Mouse (Mus musculus) hematopoietic stem cell, adult 5-6 weeks (primary cell): Measurements from ENCODE around the gene Got1. TPM values are rescaled to one million over a fixed set of nuclear protein-coding genes. Genes with fewer than 3 reads are reported as not detected.
"Not testable (repeated sequence)": the region's sequence is repeated elsewhere in the genome, so short reads cannot be mapped to it uniquely, and the experiment has no call there.

Source experiments
- ATAC-seq, 2 experiments: fragments of 125-278 bp in 1 of 2; replicated peaks in 1 of 2; 2 replicates each; pipeline ENCODE4 v1.8.0; 2016 to 2017; ENCODE audit warnings: inconsistent platforms in 2 of 2, mild to moderate bottlenecking in 2 of 2, moderate number of reproducible peaks in 2 of 2, low read depth in 1 of 2, moderate TSS enrichment in 1 of 2; ENCODE audit not compliant: low FRiP score in 2 of 2, poor library complexity in 2 of 2, severe bottlenecking in 2 of 2, insufficient read depth in 1 of 2, low TSS enrichment in 1 of 2
- total RNA-seq: library from RNA; stranded (forward); fragments of 172-1452, 232-1000 nt; gene quantifications from 2 replicates; pipeline ENCODE4 v1.2.3, GENCODE M21; 2017

Got1 gene
- total RNA-seq, 1 experiment from 2014 or later: 8.7 TPM

DNA sequence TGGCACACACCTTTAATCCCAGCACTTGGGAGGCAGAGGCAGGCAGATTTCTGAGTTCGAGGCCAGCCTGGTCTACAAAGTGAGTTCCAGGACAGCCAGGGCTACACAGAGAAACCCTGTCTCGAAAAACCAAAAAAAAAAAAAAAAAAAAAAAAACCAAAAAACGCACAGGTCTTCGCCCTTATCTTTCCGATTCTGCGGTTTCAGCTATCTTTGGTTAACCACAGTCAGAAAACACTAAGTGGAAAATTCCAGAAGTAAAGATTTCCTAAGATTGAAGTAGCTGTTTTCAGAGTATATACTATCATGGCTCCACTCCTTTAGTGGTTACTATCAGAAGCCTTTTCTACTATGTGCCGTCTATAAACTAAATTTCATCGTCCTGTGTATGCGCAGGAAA, 20.8 kb downstream of the Got1 start:
- ATAC-seq: not testable (repeated sequence)

DNA sequence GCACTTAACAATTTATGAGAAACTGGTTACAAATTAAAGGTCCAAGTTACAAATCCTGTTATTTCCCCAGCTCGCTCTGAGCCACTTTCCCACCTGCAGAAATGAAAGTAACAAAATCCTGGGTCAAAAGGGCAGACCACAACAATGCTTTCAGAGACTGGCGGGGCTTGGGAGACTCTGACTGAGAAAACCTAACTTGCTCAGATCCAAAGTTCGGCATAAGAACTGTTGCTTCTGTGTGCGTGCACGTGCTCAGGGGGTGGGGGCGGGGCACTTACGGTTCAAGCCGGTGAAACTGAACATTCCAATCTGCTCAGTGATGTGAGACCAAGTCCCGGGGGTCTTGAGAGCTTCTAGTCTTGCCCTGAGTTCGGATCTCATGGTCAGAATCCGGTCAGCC, 21.8 kb downstream of the Got1 start:
- ATAC-seq: no peak

DNA sequence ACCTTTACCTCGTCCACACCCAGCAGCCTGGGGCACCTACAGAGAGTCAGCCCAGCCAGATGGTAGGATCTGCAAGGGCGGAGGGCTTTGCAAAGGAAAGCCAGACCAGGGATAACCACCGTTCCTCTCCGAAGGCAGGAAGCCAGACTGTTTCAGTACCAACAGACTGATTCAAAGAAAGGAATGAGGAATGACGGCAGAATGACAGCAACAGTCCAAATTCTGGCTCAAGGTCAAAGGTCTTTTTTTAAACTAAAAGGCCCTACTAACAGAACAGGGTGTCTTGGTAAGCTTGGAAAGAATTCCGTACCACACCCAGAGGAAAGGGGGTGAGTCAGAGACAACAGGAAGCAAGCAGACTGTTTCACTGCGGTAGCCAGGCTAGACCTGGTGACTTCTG, 25.5 kb downstream of the Got1 start:
- no peak for ATAC-seq

DNA sequence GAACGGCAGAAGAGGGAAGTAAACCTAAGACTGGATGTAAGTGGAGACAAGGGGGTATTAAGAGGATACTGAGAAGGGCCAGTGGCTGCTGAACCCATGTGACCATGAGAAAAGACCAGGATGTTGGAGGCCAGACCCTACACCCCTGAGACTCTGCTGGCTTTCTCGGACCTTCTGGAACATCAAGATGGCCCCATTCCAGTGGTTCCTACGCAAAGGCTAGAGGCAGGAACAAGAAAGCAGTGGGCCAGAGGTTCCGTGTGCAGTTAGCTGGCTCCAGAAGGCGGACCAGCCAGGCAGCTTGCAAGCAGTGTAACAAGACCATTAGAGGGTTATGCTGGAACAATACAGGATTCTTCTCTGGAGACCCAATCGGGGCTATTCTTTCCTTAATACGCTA, 27.0 kb downstream of the Got1 start:
- ATAC-seq: no peak

DNA sequence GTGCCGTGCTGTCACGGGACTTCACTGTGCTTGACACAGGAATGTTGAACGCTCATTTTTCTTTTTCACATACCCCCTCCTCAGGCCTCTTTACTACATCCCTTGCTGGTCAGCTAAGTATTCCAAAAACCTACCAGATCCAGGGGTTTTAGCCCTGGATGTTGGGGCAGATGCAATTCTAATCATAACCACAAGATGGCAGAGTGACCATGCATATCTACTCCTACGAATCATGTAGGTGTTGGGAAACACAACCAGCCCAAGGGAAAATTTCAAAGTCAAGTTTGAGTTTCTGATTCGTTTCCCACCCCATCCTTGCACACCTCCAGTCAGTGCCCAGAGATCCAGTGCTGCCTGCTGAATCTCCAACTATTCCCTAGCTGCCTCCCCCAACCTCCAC, 28.6 kb downstream of the Got1 start:
- ATAC-seq: peak; percentile 59 to 67; a peak in 3 of 4 replicates

DNA sequence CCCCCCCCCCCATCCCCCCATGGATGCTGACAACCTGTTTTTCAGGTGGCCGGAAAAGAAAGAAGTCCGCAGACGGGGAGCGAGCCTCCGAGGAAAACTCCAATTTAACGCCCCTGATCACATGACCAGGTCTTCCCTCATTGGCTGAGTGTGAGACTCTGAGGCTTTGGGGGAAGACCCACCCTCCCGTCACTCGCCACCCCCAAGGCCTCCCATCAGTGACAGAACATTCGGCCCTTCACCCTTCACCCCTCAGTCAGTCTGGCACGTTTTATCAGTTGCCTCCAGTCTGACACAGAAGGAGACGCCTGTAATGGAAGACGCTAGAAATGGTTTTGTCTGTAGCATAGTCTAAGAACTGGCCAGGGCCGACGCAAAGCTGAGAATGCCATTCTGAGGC, 29.5 kb downstream of the Got1 start:
- no peak for ATAC-seq

DNA sequence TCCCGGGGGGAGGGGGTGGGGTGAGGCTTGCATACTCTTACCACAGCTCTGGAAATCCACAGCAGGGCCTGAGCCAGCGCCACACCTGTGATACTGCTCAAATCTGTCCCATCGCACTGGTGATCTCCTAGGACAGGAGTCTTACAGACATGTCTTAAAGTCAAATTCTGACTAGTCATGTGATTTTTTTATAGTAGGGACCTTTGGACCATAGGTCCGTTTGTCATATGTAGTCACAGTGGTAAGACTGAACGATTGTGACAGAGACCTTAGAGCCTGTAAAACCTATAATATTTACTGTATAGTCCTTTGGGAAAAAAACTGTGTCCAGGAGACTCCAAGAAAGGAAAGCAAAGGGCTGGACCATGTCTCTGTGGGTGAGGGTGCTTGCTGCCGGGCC, 30.5 kb downstream of the Got1 start:
- no peak for ATAC-seq

DNA sequence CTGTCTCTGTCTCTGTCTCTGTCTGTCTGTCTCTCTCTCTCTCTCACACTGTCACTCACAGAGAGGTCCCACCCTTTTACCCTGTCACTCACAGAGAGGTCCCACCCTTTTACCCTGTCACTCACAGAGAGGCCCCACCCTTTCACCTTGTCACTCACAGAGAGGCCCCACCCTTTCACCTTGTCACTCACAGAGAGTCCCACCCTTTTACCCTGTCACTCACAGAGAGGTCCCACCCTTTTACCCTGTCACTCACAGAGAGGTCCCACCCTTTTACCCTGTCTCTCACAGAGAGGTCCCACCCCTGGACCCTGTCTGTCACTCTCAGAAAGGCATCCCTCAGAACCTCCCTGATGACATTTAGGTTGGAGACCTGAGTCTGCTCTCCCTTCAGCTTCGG, 31.1 kb downstream of the Got1 start:
- not testable (repeated sequence) for ATAC-seq

DNA sequence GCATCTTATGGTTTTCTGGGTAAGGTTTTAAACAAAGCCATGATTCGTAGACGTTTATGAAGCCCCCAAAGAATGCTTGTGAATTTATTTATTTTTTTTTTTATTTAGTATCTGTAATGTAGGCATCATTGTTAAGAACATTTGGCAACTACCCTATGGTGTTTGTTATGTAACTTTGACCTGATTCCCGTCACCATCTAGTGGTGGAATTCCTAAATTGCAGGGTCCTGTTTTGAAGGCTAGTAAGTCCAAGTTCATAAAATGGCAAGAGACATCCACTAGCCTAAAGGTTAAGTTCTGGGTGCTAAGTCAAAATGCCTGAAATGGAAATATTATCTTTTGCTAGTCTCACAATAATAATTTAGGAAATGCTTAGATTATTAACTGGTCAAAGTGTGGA, 37.0 kb downstream of the Got1 start:
- no peak for ATAC-seq

DNA sequence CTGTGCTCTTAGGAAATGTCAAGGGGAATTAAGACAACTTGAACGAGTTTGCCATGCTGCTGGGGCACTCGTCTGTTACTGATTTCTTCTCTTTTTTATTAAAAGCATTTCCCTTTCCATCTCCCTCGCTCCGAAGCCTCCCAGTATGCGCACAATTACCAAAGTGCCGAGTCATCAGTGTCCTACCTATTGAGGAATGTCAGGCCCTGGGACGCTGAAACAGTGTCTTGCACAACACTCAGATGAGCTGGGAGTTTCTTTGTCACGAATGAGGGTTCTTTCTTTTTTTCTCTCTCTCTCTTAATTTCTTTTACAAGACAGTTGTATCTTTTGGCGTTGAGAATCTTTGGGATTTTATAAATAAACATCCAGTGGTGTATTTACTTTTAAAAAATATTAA, 43.9 kb downstream of the Got1 start:
- no peak for ATAC-seq

DNA sequence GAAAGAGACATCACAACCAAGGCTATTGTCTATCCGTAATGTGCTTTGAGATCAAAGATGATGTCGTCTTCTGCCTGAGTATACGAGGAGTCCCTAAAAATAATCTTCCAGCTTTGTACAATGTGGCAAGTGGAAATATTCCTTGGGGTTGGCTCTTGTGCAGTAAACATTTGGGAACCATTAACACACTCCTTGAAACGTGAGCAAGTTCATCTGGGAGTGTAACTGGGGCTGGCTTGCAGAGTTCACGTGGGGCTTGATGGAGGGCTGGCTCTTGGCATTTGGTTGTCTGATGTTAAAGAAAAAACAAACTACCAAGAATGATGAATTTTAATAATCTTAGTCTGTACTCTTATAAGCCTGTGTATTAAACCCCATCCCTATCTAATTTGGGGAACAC, 45.0 kb downstream of the Got1 start:
- no peak for ATAC-seq

DNA sequence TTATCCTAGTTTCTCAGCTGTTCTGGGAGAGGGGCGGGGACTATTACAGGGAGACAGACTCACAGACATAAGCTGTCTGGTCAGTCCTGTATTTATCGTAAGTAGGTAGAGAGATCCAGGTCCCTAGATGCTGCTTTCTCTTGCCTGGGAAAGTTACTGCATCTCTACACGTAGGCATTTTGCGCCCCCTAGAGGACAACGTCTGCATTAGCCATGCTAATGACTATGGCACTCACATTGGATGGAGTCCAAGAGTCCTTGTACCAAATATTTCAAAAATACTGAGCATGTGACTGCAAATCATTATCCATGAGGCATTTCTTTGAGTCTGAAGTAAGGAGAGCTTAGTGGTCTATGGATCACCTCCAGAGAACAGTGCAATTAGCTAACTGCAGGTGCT, 45.5 kb downstream of the Got1 start:
- peak; percentile 42 to 46; a peak in 1 of 4 replicates for ATAC-seq

DNA sequence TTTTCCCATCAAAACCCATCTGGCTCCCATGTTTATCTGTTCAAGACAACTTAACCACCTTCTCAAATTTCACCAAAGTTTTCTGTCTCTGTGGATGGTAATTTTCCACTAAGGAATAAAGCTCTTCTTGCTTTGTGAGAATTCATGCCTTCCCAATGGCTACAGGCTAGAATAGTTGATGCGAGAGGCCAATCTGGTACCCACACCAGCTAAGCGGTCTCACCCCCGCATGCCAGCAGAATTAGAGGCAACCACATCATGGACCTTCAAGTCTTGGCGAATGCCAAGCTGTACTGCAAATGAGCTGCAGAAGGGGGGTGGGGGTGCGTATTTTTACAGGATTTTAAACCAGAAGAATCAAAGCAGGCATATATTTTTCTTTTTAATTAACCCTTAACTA, 47.0 kb downstream of the Got1 start:
- ATAC-seq: no peak

DNA sequence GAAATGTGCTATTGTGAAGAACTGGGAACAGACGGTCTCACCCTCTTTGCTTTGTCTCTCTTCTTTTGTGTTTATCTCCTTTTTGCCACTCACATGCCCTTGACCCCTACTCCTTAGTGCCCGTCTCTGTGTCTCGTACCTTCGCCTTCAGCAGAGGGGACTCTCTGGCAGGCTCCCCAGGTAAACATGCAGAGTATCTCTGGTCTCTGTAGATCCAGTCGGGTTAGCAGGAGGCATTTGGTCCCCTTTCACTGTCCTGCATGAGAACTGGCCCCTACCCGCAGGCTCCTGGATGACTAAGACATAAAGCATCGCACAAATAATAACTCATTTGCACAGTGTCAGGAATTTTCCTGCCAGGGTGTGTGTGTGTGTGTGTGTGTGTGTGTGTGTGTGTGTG, 48.3 kb downstream of the Got1 start:
- ATAC-seq: no peak

DNA sequence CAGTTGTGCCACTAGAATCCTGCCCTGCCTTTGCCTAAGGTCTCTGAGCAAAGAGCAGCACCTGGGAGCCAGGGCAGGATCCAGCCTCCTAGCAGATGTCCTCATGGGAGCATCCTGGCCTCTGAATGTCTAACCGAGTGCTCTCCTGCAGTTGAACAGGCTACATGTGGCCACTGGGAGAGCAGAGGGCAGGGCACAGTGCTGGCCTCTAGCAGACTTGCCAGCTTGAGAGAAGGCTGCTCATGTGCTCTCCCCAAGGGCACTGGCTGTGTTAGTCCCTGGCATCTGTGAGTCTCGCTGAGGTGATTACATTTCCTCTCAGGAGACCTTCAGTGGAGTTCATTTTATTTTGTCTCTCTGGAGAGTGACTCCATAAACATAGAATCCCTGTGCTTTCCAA, 48.8 kb downstream of the Got1 start:
- no peak for ATAC-seq

DNA sequence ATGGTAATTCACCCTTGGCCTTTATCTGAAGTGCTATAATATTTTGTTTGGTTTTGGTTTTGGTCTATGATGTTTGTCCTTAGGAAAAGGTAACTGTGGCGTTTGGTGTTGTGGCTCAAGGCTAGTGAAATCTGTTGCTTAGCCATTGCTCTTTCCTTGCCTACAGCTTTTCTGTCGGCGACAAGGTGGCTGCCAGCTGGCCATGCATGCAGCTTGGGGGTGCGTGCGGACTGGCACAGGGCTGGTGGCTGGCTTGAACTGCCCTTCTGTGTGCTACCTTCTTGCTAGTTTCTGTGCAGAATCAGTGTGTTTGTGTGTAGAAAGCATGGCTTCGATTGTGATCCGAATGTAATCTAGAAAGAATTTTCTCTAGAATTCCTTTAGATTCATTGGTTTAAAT, 51.6 kb downstream of the Got1 start:
- ATAC-seq: no peak

DNA sequence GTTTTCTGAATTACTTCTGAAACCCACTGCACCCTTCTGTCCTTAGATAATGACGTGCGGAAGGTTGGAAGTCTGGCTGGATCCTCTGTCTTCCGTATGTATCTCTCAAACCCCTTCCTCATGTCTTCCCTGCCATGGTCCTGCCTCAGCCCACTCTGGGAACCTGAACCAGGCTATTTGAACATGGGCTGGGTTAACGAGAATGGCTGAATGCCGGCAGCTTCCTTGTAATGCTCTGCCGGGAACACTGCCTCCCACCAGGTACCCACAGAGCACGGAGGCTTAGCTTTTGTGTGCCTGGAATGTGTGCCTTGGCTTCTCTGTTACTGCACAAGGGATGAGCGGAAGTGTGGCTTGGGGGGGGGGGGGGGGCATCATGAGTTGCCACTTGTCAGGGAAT, 52.1 kb downstream of the Got1 start:
- no peak for ATAC-seq

DNA sequence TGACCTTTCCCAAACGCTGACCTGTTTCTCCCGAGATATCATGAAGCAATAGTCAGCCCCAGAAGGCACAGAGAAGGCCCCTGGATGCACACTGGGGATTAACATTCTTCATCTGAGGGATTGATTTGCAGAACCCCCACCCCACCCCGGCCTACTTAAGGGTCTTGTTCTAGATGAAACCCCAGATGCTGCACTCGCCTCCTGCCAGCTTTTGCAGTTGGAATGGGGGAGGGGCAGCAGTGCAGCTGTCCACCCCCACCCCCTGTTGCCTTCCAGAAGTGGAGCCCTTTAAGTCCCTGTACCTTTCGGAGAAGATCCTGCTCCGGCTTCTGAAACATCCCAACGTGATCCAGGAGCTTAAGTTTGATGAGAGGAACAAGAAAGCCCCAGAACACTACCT, 55.1 kb downstream of the Got1 start:
- ATAC-seq: no peak

DNA sequence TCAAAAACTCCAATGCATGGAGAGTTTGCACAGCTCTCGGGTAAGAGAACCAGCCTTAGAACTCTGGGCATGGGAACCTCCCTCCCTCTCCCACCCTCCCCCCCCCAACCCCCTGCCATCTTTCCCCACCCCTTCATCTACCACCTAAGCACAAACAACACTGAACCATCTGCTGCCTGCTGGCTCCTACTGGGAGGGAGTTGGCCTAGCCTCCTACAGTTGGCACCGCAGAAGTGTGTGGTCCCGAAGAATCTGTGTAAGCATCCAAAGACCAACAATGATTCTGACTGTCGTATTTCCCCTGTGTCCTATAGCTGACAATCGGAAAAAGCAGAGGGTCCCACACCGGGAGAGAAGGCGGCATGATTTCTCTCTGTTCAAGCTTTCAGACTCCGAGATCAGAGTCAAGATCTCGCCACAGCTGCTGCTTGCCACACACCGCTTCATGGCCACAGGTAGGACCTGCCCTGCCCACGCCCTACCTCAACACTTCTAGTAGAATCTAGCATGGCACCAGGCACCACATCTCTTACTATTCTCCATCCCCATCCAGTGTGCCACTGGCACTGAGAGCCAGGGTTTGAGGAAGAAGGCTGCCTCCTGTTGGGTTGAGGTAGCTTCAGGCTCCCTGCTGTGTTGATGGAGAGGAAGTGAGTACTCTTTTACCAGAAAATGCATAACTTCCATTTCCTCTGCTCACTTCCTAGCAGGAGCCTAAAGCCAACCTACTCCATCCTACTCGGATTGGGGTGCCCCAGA, 56.3 kb downstream of the Got1 start:
- ATAC-seq: no peak
